ENCODE assay signal across 8 mouse cellular contexts in genomic region chr17:55702161-55702820, GRCm38 (mm10). TPM values are rescaled to one million over a fixed set of nuclear protein-coding genes. Genes with fewer than 3 reads are reported as not detected.
DNase-seq lines count a peak whose midpoint lies in the region; ATAC-seq and TF ChIP-seq lines count a peak whose summit lies in the region.

No protein-coding gene starts in this region.

- H3K36me3 ChIP-seq in kidney, postnatal 0 days (ENCODE audit: insufficient read depth, low read length): 0 out of 2 replicates have a peak, but pooled peaks cover 6% of the 10 kb centered on the region
- peaks cover 3% of the 10 kb centered on the region; the same call in 1 of the 2 replicates for H3K36me3 ChIP-seq in liver, embryonic 11.5 days (ENCODE audit: control insufficient read depth, insufficient read depth, low read length)
- H3K36me3 ChIP-seq in neural tube, embryonic 12.5 days: peaks cover 15% of the 10 kb centered on the region

- H3K27ac ChIP-seq in cortical plate, adult 2 months (ENCODE audit: insufficient read depth, low read length): no peak overlapping the region
- H3K27ac ChIP-seq in kidney, postnatal 0 days: no peak overlapping the region
- H3K27ac ChIP-seq in liver, embryonic 11.5 days (ENCODE audit: low read depth, low read length): no peak overlapping the region
- no peak overlapping the region for H3K27ac ChIP-seq in neural tube, embryonic 12.5 days

- WGBS in kidney, postnatal 0 days: 66% methylated on average over 3 of the region's 3 CpGs
- WGBS in liver, embryonic 11.5 days: 60% methylated on average over 3 of the region's 3 CpGs
- WGBS in neural tube, embryonic 12.5 days: 69% methylated on average over 3 of the region's 3 CpGs

- TF ChIP-seq CTCF in cortical plate, adult 2 months (IDR thresholded peaks at IDR 0.05; ENCODE audit: extremely low read depth, insufficient read depth, low read length): peak; percentile 56; the same call in 1 of the 2 replicates
- peak; percentile 89 for TF ChIP-seq CTCF in kidney, postnatal 0 days (IDR thresholded peaks at IDR 0.05; ENCODE audit: low read depth)

- H3K9me3 ChIP-seq in kidney, postnatal 0 days (replicated peaks; ENCODE audit: low read length): no peaks in the 10 kb centered on the region
- H3K9me3 ChIP-seq in liver, embryonic 11.5 days (ENCODE audit: control insufficient read depth, low read length): no peaks in the 10 kb centered on the region
- no peaks in the 10 kb centered on the region for H3K9me3 ChIP-seq in neural tube, embryonic 12.5 days

- H3K4me3 ChIP-seq in cortical plate, adult 2 months (ENCODE audit: insufficient read depth, low read length): no peak overlapping the region
- H3K4me3 ChIP-seq in kidney, postnatal 0 days (replicated peaks; ENCODE audit: low read depth, low read length): no peak overlapping the region
- H3K4me3 ChIP-seq in liver, embryonic 11.5 days (ENCODE audit: low read depth, low read length): no peak overlapping the region
- H3K4me3 ChIP-seq in neural tube, embryonic 12.5 days: no peak overlapping the region

- DNase-seq in 3134 (ENCODE audit: extremely low read depth, insufficient read length, low spot score): peak; percentile 23
- DNase-seq in adrenal gland, adult (ENCODE audit: inconsistent age in 2 of 2, low spot score in 1 of 2): peak; percentile 63 to 90
- peak; percentile 79 for DNase-seq in gastrocnemius, postnatal 10 days
- DNase-seq in kidney, postnatal 0 days (ENCODE audit: low spot score): peak; percentile 88
- DNase-seq in liver, embryonic 11.5 days (ENCODE audit: low spot score): peak; percentile 53
- DNase-seq in telencephalon, adult 2 months (ENCODE audit: low read depth, low spot score): peak; percentile 72

- H3K9ac ChIP-seq in kidney, postnatal 0 days (ENCODE audit: low read depth, low read length): no peak overlapping the region
- H3K9ac ChIP-seq in liver, embryonic 11.5 days (ENCODE audit: low read depth, low read length): no peak overlapping the region
- H3K9ac ChIP-seq in neural tube, embryonic 12.5 days: no peak overlapping the region

- H3K4me1 ChIP-seq in cortical plate, adult 2 months (ENCODE audit: control insufficient read depth, insufficient read depth, low read length): no peaks in the 10 kb centered on the region
- H3K4me1 ChIP-seq in kidney, postnatal 0 days (replicated peaks; ENCODE audit: insufficient read depth, low read length): no peaks in the 10 kb centered on the region
- no peaks in the 10 kb centered on the region for H3K4me1 ChIP-seq in liver, embryonic 11.5 days (replicated peaks; ENCODE audit: control insufficient read depth, insufficient read depth, low read length)
- H3K4me1 ChIP-seq in neural tube, embryonic 12.5 days: no peaks in the 10 kb centered on the region

- no peak overlapping the region for H3K4me2 ChIP-seq in kidney, postnatal 0 days (ENCODE audit: low read length)
- no peak overlapping the region for H3K4me2 ChIP-seq in liver, embryonic 11.5 days
- H3K4me2 ChIP-seq in neural tube, embryonic 12.5 days (replicated peaks): no peak overlapping the region

- TF ChIP-seq POLR2A in cortical plate, adult 2 months (IDR thresholded peaks at IDR 0.05; ENCODE audit: extremely low read depth, insufficient read depth, low read length): no peak

- no peaks in the 10 kb centered on the region for H3K27me3 ChIP-seq in kidney, postnatal 0 days (ENCODE audit: insufficient read depth, low read length)
- H3K27me3 ChIP-seq in liver, embryonic 11.5 days (replicated peaks; ENCODE audit: control insufficient read depth, insufficient read depth, low read length): no peaks in the 10 kb centered on the region
- H3K27me3 ChIP-seq in neural tube, embryonic 12.5 days (replicated peaks): no peaks in the 10 kb centered on the region

- peak; percentile 46; the same call in 1 of the 2 replicates for ATAC-seq in kidney, postnatal 0 days (replicated peaks; ENCODE audit: low FRiP score, low read depth)
- peak; percentile 67; the same call in 1 of the 2 replicates for ATAC-seq in liver, embryonic 11.5 days (replicated peaks; ENCODE audit: low FRiP score)
- 0 out of 2 replicates have a peak, but pooled peaks have one; percentile 74 for ATAC-seq in neural tube, embryonic 12.5 days (ENCODE audit: low FRiP score, low read depth)

RNA-seq across cellular contexts. Expression of gene Pot1b, which starts 10.1 kb away (rescaled TPM):
- 6.6 and 7.1 TPM in 2 replicates for polyA plus RNA-seq in cortical plate, adult 2 months (2012; rRNA removed)
- total RNA-seq in gastrocnemius, postnatal 10 days (2021): 1 to 10 TPM; 2.9 to 3.6 TPM
- polyA plus RNA-seq in kidney, postnatal 0 days (2015; fragmentation: Nextera tagmentation; extraction: Ambion mirVana): 3.9 and 4.4 TPM in 2 replicates
- 6.7 and 7.9 TPM in 2 replicates for polyA plus RNA-seq in liver, embryonic 11.5 days (2014; fragmentation: Nextera tagmentation; extraction: Ambion mirVana)
- 10.4 and 12.2 TPM in 2 replicates for polyA plus RNA-seq in neural tube, embryonic 12.5 days (2016; fragmentation: Nextera tagmentation; extraction: Ambion mirVana)

RNA-seq across cellular contexts. Expression of gene Adgre4, which starts 47.5 kb away (rescaled TPM):
- polyA plus RNA-seq in cortical plate, adult 2 months (2012; rRNA removed): 0.13 and 0.15 TPM in 2 replicates
- under 1 TPM; 0.14 to 0.29 TPM for total RNA-seq in gastrocnemius, postnatal 10 days (2021)
- 0.20 and 0.41 TPM in 2 replicates for polyA plus RNA-seq in kidney, postnatal 0 days (2015; fragmentation: Nextera tagmentation; extraction: Ambion mirVana)
- 1.2 and 1.4 TPM in 2 replicates for polyA plus RNA-seq in liver, embryonic 11.5 days (2014; fragmentation: Nextera tagmentation; extraction: Ambion mirVana)
- 0.17 TPM in 1 of 2 replicates, not detected in the other for polyA plus RNA-seq in neural tube, embryonic 12.5 days (2016; fragmentation: Nextera tagmentation; extraction: Ambion mirVana)

Comparison
In these comparisons a context has a peak if more than half of its experiments do, and no peak if none do; other contexts are left out.
1. DNase-seq: peak in every context shown above with its lines; median percentile 88 in kidney, postnatal 0 days; 79 in gastrocnemius, postnatal 10 days; 76 in adrenal gland, adult; 72 in telencephalon, adult 2 months; 53 in liver, embryonic 11.5 days; 23 in 3134.